In the genomic region with DNA sequence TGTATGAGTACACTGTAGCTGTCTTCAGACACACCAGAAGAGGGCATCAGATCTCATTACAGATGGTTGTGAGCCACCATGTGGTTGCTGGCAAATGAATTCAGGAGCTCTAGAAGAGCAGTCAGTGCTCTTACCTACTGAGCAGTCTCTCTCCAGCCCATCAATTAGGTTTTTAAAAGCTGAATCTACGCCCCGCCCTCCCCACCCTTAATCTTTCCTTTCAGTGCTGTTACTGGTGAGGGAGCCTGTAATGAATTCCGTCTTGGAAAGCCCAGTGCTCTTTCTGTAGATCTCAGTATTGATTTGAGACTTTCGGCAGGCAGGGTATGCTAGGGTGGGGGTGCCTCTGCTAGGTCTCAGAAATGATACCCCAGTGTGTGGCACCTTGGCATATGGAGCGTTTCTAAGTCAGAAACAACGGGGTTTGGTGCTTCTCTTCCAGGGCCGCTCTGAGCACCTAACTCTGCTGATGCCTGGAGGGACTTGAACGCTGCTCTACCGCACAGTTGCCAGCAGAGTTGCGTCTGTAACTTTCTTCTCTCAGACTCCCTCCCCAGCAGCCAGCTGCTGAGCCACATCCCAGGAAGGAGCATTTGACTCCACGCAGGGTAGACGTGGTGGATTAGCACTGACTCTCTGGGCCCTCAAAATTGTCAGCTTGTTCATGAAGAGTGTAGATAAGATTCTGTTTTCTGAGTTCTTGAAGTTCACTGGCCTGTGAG, we compare ENCODE assay signal across 8 mouse cellular contexts. TPM values are rescaled to one million over a fixed set of nuclear protein-coding genes. Genes with fewer than 3 reads are reported as not detected.
DNase-seq lines count a peak whose midpoint lies in the region; ATAC-seq and TF ChIP-seq lines count a peak whose summit lies in the region.

No protein-coding gene starts in this region.

- H3K9me3 ChIP-seq in MEL (replicated peaks; ENCODE audit: insufficient read depth, low read length), result no peaks in the 10 kb centered on the region
- no peaks in the 10 kb centered on the region for H3K9me3 ChIP-seq in heart, embryonic 14.5 days (ENCODE audit: control insufficient read depth, low read length)
- H3K9me3 ChIP-seq in liver, embryonic 15.5 days (replicated peaks), result no peaks in the 10 kb centered on the region

- 22% methylated on average over 12 of the region's 12 CpGs for WGBS in heart, embryonic 14.5 days
- 36% methylated on average over 12 of the region's 12 CpGs for WGBS in liver, embryonic 15.5 days (ENCODE audit: insufficient replicate concordance)

- peaks cover 0 to 11% of the 10 kb centered on the region in 2 experiments; a peak in 3 of 4 replicates for H3K36me3 ChIP-seq in MEL (ENCODE audit: control insufficient read depth in 1 of 2, insufficient read depth in 2 of 2, low read length in 2 of 2)
- no peaks in the 10 kb centered on the region for H3K36me3 ChIP-seq in heart, embryonic 14.5 days (ENCODE audit: control insufficient read depth, insufficient read depth, low read length)
- H3K36me3 ChIP-seq in liver, embryonic 15.5 days (replicated peaks), result 0 out of 2 replicates have a peak, but pooled peaks cover 6% of the 10 kb centered on the region

- H3K27me3 ChIP-seq in MEL (ENCODE audit: control insufficient read depth in 1 of 2, insufficient read depth in 2 of 2, low read length in 2 of 2), result no peaks in the 10 kb centered on the region
- H3K27me3 ChIP-seq in heart, embryonic 14.5 days (ENCODE audit: control insufficient read depth, insufficient read depth, low read length), result no peaks in the 10 kb centered on the region
- no peaks in the 10 kb centered on the region for H3K27me3 ChIP-seq in liver, embryonic 15.5 days

- TF ChIP-seq POLR2A in MEL (IDR thresholded peaks at IDR 0.05; ENCODE audit: control insufficient read depth in 1 of 2, insufficient read depth in 1 of 2, low read depth in 1 of 2, low read length in 2 of 2, poor library complexity in 1 of 2), result no peak

- DNase-seq in heart, adult 11 months, result peak; percentile 95
- no peak for DNase-seq in heart, adult 9 months (ENCODE audit: low spot score in 2 of 2)
- peak; percentile 23 for DNase-seq in MEL (ENCODE audit: low read depth, low spot score)
- no peak for DNase-seq in adrenal gland, postnatal 4 days (ENCODE audit: low spot score in 2 of 2)
- DNase-seq in right cerebral cortex, adult 2 months (ENCODE audit: low spot score in 2 of 2), result no peak
- no peak for DNase-seq in frontal cortex, postnatal 10 days (ENCODE audit: low spot score in 2 of 2)

- H3K4me2 ChIP-seq in heart, embryonic 14.5 days (ENCODE audit: low read length), result peak overlapping the region; percentile 48
- H3K4me2 ChIP-seq in liver, embryonic 15.5 days, result peak overlapping the region; percentile 26; the same call in 1 of the 2 replicates

- ATAC-seq in heart, embryonic 14.5 days (ENCODE audit: insufficient number of reproducible peaks, insufficient read depth, low FRiP score, low read depth), result no peak
- ATAC-seq in liver, embryonic 15.5 days (ENCODE audit: insufficient read depth), result peak; percentile 67

- peaks cover 0 to 6% of the 10 kb centered on the region in 2 experiments; a peak in 2 of 4 replicates for H3K4me1 ChIP-seq in MEL (ENCODE audit: control insufficient read depth in 1 of 2, insufficient read depth in 2 of 2, low read length in 2 of 2)
- peaks cover 32 to 49% of the 10 kb centered on the region in 2 experiments for H3K4me1 ChIP-seq in heart, embryonic 14.5 days (ENCODE audit: control insufficient read depth in 2 of 2, insufficient read depth in 2 of 2, low read length in 2 of 2)
- H3K4me1 ChIP-seq in liver, embryonic 15.5 days (replicated peaks), result peaks cover 48% of the 10 kb centered on the region

- no peak for TF ChIP-seq CTCF in MEL (IDR thresholded peaks at IDR 0.05 in 2 of 3, conservative IDR thresholded peaks at IDR 0.05 in 1 of 3; ENCODE audit: control insufficient read depth in 1 of 3, insufficient read depth in 1 of 3, low read depth in 2 of 3, low read length in 3 of 3, poor library complexity in 1 of 3, severe bottlenecking in 1 of 3)

- no peak overlapping the region; the same call in 1 of the 2 replicates for H3K9ac ChIP-seq in MEL (ENCODE audit: control insufficient read depth, low read depth, low read length, poor library complexity, severe bottlenecking)
- peak overlapping the region; percentile 44; the same call in 1 of the 2 replicates for H3K9ac ChIP-seq in heart, embryonic 14.5 days (ENCODE audit: low read length)
- no peak overlapping the region for H3K9ac ChIP-seq in liver, embryonic 15.5 days

- no peak overlapping the region for H3K4me3 ChIP-seq in MEL (ENCODE audit: control insufficient read depth in 1 of 2, insufficient read depth in 1 of 2, low read depth in 2 of 2, low read length in 2 of 2)
- peak overlapping the region in 1 of 2 experiments; percentile 9; a peak in 1 of 4 replicates for H3K4me3 ChIP-seq in heart, embryonic 14.5 days (ENCODE audit: control insufficient read depth in 1 of 2, insufficient read depth in 1 of 2, low read depth in 1 of 2, low read length in 2 of 2)
- H3K4me3 ChIP-seq in liver, embryonic 15.5 days (replicated peaks), result no peak overlapping the region

- 0 out of 2 replicates have a peak, but pooled peaks cover 2% of the 10 kb centered on the region for H3K79me2 ChIP-seq in MEL (ENCODE audit: control insufficient read depth, insufficient read depth, low read length, poor library complexity)

- peak overlapping the region; percentile 24; the same call in 1 of the 2 replicates for H3K27ac ChIP-seq in MEL (ENCODE audit: control insufficient read depth, low read depth, low read length)
- H3K27ac ChIP-seq in heart, embryonic 14.5 days (replicated peaks in 1 of 2; ENCODE audit: control insufficient read depth in 1 of 2, insufficient read depth in 1 of 2, low read depth in 2 of 2, low read length in 2 of 2), result peak overlapping the region; percentile 81 to 83
- peak overlapping the region; percentile 73 for H3K27ac ChIP-seq in liver, embryonic 15.5 days (replicated peaks)

- no peak for TF ChIP-seq EP300 in MEL (IDR thresholded peaks at IDR 0.05; ENCODE audit: low read depth in 1 of 2, low read length in 2 of 2)

- no peak for TF ChIP-seq RAD21 in MEL (IDR thresholded peaks at IDR 0.05; ENCODE audit: low read depth, low read length)

TF ChIP-seq in MEL, 35 proteins besides CTCF, POLR2A, EP300 and RAD21:
- no peak for TF ChIP-seq SIN3A (IDR thresholded peaks at IDR 0.05; ENCODE audit: low read length)
- no peak for TF ChIP-seq NELFE (IDR thresholded peaks at IDR 0.05; ENCODE audit: low read depth, low read length)
- no peak for TF ChIP-seq KAT2A (conservative IDR thresholded peaks at IDR 0.05; ENCODE audit: low read depth, low read length)
- TF ChIP-seq GATA1 (IDR thresholded peaks at IDR 0.05; ENCODE audit: low read depth, low read length), result no peak
- no peak for TF ChIP-seq UBTF (IDR thresholded peaks at IDR 0.05; ENCODE audit: borderline replicate concordance, insufficient read depth, low read depth, low read length)
- TF ChIP-seq MYC (IDR thresholded peaks at IDR 0.05; ENCODE audit: low read depth, low read length), result no peak
- TF ChIP-seq ETS1 (IDR thresholded peaks at IDR 0.05; ENCODE audit: low read depth, low read length), result no peak
- no peak for TF ChIP-seq MAFK (IDR thresholded peaks at IDR 0.05; ENCODE audit: borderline replicate concordance, low read depth, low read length)
- TF ChIP-seq SMC3 (IDR thresholded peaks at IDR 0.05; ENCODE audit: low read depth, low read length), result no peak
- TF ChIP-seq GABPA (IDR thresholded peaks at IDR 0.05; ENCODE audit: low read depth, low read length), result no peak
- no peak for TF ChIP-seq ZNF384 (IDR thresholded peaks at IDR 0.05; ENCODE audit: low read depth, low read length)
- no peak for TF ChIP-seq ZC3H11A (IDR thresholded peaks at IDR 0.05; ENCODE audit: low read depth, low read length)
- TF ChIP-seq ZKSCAN1 (IDR thresholded peaks at IDR 0.05; ENCODE audit: low read depth, low read length), result no peak
- TF ChIP-seq POLR2AphosphoS5 (IDR thresholded peaks at IDR 0.05; ENCODE audit: borderline replicate concordance, low read depth, low read length), result no peak
TF ChIP-seq in MEL: peak in this region for 0.

RNA-seq across cellular contexts. Expression of a gene that starts 19.7 kb away (rescaled TPM):
- 8.8 and 10.3 TPM in 2 replicates for total RNA-seq in MEL (2012; rRNA removed)
- 10 to 100 TPM in 1 of 2 experiments, not detected in 1; 28.5 TPM for polyA plus RNA-seq in MEL (2012; ENCODE audit: insufficient read depth in 1 of 2, insufficient read length in 2 of 2, low read depth in 1 of 2, low replicate concordance in 2 of 2, missing spikeins in 1 of 2)
- 16.1 and 21.3 TPM in 2 replicates for polyA plus RNA-seq in heart, embryonic 14.5 days (2014; fragmentation: Nextera tagmentation; extraction: Ambion mirVana)
- polyA plus RNA-seq in liver, embryonic 15.5 days (2015; fragmentation: Nextera tagmentation; extraction: Ambion mirVana), result 8.8 and 9.6 TPM in 2 replicates
- 10 to 100 TPM; 63.3 to 77.3 TPM for total RNA-seq in adrenal gland, postnatal 4 days (2021)

RNA-seq across cellular contexts. Expression of a gene that starts 29.5 kb away (rescaled TPM):
- 398 and 427 TPM in 2 replicates for total RNA-seq in MEL (2012; rRNA removed)
- polyA plus RNA-seq in MEL (2012; ENCODE audit: insufficient read depth in 1 of 2, insufficient read length in 2 of 2, low read depth in 1 of 2, low replicate concordance in 2 of 2, missing spikeins in 1 of 2), result 100 to 1,000 TPM; 308 to 541 TPM
- polyA plus RNA-seq in heart, embryonic 14.5 days (2014; fragmentation: Nextera tagmentation; extraction: Ambion mirVana), result 162 and 171 TPM in 2 replicates
- polyA plus RNA-seq in liver, embryonic 15.5 days (2015; fragmentation: Nextera tagmentation; extraction: Ambion mirVana), result 249 and 274 TPM in 2 replicates
- total RNA-seq in adrenal gland, postnatal 4 days (2021), result 100 to 1,000 TPM; 141 to 161 TPM

RNA-seq across cellular contexts. Expression of a gene that starts 35.0 kb away (rescaled TPM):
- total RNA-seq in MEL (2012; rRNA removed), result 8.3 and 9.1 TPM in 2 replicates
- polyA plus RNA-seq in MEL (2012; ENCODE audit: insufficient read depth in 1 of 2, insufficient read length in 2 of 2, low read depth in 1 of 2, low replicate concordance in 2 of 2, missing spikeins in 1 of 2), result 10 to 100 TPM in 1 of 2 experiments, not detected in 1; 21.5 TPM
- polyA plus RNA-seq in heart, embryonic 14.5 days (2014; fragmentation: Nextera tagmentation; extraction: Ambion mirVana), result 39.4 and 46.7 TPM in 2 replicates
- 14.7 and 15.5 TPM in 2 replicates for polyA plus RNA-seq in liver, embryonic 15.5 days (2015; fragmentation: Nextera tagmentation; extraction: Ambion mirVana)
- total RNA-seq in adrenal gland, postnatal 4 days (2021), result 10 to 100 TPM; 37.5 to 39.1 TPM

Comparison
In these comparisons a context has a peak if more than half of its experiments do, and no peak if none do; other contexts are left out.
1. DNase-seq: peak in heart, adult 11 months (single experiment) and MEL (single experiment); none in heart, adult 9 months (0 of 2), adrenal gland, postnatal 4 days (0 of 2), right cerebral cortex, adult 2 months (0 of 2) and frontal cortex, postnatal 10 days (0 of 2).
2. H3K27ac ChIP-seq: peak in every context shown above with its lines; median percentile 82 in heart, embryonic 14.5 days; 73 in liver, embryonic 15.5 days; 24 in MEL.